Mouse (Mus musculus) thymus, postnatal 36 days (tissue): Measurements from ENCODE around the gene Lrrc2.

Source experiments
- DNase-seq, 2 experiments: peaks; one replicate each; pipeline ENCODE4 v3.0.0; 2022; ENCODE audit warnings: mixed read lengths in 2 of 2

Gene Lrrc2

DNA sequence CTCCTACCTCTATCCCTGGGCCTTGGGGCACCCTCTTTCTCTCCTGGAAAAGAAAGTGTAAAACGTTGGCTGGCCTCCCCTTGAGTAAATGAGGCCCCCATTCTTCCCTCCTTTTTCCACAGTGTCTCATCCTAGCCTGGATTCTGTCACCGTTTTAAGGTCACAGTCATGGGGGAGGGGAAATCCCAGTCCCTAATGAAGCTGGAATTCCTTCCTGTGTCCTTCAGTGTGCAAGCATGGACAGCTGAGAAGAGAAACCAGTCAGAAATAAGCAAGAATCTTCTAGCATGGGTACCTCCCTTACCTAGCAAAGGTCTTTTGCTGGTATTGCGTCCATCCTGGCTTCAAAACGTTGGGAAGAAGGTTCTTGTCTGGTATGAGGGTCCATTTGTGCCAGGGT lies 37.8 kb downstream of the Lrrc2 start:
- DNase-seq, result no peak

DNA sequence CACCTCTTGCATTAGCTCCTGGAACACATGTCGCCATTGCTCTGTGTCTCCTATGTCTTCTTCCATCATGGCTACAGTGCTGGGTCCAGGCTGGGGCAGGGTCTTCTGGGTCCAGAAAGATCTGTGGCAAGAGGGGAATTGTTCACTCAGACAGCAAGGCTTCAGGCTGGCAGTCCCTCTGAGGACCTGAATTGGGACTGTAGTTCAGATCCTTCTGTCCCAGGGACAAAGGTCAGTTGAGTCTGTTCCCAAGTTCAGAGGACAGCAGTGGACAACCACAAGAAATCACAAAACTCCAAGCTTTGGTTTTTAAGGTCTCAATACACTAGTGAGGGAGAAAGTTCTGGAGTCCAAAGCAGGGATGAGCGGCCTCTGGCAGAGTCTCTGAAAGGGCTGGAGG lies 38.2 kb downstream of the Lrrc2 start:
- no peak for DNase-seq

DNA sequence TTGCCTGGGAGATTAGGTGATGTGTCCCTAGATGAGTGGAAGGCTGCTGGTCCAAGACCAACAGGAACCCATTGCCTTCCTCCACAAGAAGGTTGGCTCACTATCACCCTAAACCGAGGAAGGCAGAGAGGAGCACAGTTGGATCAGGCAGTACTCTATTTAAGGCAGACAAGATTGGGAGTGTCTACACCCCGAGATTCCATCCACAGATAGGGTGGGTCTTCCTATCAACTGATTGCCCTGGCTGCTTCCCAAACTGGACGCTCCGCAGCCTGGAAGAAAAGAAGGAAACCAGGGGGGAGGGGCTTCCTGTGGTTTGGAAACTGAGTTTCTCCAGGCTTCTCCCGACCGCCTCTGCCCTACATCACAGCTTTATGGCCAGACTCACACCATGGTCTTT lies 38.9 kb downstream of the Lrrc2 start, which contains the start of gene Rtp3:
Gene Rtp3, minus strand, starts transcription at position 380 of the 400 bp plus-strand sequence.
- no peak for DNase-seq

GRCm38 (mm10) chr9:110993281-110993709 lies 42.0 kb downstream of the Lrrc2 start:
- no peak for DNase-seq

- peak; percentile 80 to 87 for DNase-seq
These were observed 43.4 kb downstream of the Lrrc2 start for GRCm38 (mm10) chr9:110994716-110995172.

DNA sequence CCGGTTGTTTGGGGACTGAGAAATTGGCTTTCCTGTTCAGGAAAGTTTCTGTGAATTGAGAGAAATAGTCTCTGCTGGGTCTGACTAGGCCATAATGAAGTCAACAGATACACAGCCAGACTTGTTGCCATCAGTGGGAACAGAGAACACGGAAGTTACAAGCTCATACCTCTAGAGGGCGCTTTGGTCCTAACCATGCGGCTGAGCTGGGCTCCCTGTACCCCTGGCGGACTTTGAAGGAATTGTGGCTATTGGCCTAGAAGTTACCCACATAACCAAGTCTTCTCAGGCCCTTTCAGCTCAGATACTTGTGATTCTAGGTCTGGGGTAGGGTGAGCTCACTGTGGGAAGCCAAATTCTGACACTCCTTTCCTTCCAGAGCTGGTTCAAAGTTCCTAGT lies 45.9 kb downstream of the Lrrc2 start:
- peak; percentile 58 to 63 for DNase-seq

- no peak for DNase-seq
These were observed 47.7 kb downstream of the Lrrc2 start for GRCm38 (mm10) chr9:110999056-110999455.

GRCm38 (mm10) chr9:110999856-111000255 lies 48.5 kb downstream of the Lrrc2 start:
- DNase-seq, result no peak

GRCm38 (mm10) chr9:111001621-111002020 lies 50.3 kb downstream of the Lrrc2 start:
- DNase-seq, result no peak

DNA sequence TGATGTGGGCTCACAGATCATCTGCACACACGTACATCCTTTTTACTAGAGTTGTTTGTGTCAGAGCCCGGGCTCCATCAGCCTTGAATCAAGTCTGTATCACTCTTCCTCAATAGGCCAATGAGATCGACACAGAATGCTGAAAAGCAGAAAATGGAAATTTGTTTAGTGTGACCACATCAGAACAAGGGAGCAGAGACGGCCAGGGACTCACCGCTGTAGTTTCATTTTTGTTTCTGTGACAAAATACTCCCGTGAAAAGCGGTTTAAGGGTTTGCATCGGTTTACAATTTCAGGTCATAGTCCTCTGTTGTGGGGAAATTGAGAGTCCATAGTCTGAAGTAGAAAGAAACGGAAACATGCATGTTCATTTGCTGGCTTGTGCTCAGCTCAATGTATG lies 51.9 kb downstream of the Lrrc2 start:
- DNase-seq, result no peak

GRCm38 (mm10) chr9:111006544-111006943 lies 55.2 kb downstream of the Lrrc2 start:
- no peak for DNase-seq

- no peak for DNase-seq
These were observed 58.4 kb downstream of the Lrrc2 start for GRCm38 (mm10) chr9:111009763-111010162.

DNA sequence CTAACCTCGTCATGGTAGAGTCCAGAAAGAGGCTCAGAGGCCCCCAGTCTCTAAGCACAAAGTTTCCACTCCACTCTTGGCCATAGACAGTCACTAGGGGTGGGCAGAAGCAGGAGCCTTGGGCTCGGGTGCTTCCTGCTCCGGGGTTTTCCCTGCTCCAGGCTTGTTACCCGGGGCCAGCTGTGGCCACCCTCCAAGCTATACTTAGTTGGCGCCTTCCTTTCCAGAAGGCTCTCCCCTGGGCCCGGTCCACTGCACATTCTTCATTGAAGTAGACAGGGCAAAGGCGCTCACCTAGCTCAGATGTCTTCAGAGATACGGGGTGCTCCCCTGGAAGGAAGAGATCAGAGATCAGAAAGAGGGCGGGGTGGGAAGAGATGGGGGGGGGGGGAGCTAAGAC lies 60.2 kb downstream of the Lrrc2 start:
- DNase-seq, result no peak

DNA sequence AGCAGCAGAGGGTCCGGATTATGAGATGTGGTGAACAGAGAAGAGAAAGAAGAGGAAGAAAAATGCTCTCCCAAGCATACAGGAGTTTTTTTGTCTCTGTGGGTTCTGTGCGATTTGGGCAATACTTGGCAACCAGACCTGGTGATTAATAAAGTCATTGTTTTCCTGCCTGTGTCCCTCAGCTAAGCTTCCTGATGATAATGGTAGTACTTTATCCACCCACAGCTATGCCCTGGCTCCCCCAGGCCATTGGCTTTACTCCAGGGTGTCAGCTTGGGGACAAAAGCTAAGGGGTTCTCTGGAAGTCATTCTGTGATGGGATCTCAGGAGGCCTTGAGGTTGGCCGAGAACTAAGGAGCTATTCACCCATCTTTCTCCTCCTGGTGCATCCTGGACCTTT lies 60.7 kb downstream of the Lrrc2 start:
- no peak for DNase-seq

DNA sequence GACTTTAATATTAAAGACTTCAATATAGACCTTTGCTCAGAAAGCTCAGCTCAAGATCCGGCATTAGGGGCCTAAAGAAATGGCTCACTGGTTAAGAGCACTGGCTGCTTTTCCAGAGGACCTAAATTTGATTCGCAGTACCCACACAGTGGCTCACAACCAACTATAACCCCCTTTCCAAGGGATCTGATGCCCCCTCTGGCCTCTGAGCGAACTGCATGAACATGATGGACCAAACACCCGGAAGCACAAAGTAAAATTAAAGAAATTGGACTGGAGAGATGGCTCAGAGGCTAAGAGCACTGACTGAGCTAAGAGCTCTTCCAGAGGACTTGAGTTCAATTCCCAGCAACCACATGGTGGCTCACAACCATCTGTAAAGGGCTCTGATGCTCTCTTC lies 64.3 kb downstream of the Lrrc2 start:
- no peak for DNase-seq

DNA sequence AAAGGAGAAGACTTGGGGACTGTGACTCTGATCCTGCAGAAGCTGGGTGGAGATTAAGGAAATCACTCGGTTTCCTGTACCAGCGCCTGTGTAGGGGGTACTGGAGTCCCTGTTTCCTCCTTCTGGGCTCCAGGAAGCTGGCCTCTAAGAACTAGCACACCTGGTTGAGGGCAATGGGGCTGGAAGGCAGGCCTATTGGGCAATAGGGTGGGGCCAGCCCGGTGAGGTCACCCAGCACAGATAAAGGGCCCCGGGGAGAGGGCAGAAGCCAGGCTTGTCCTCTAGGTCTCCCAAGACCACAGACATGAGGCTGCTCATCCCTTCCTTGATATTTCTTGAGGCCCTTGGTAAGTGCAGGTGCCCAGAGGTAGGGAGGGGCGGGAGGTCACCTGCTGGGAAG lies 67.7 kb downstream of the Lrrc2 start, which contains the start of gene Ltf:
Gene Ltf, plus strand, starts transcription at position 250 of the 400 bp plus-strand sequence.
- DNase-seq, result no peak

DNA sequence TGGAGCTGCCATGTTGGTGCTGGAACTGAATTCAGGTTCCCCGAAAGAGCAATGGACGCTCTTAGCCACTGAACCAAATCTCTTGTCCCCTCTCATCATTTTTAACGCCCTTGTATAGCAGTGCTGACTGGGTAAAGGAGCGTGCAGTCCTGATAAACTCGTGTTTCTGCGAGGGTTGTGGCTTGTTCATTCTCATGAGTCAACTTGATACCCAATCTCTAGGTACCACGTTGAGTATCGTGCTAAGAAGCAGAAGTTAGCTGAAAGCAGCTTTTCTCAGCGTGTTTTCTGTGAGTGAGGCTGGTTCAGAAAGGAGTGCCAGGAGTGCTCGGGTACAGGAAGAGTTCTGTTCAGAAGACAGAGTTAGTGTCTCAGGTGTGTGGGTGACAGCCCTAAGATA lies 75.4 kb downstream of the Lrrc2 start:
- no peak for DNase-seq
